Mouse (Mus musculus): Measurements from ENCODE around the gene Ascc1. TPM values are rescaled to one million over a fixed set of nuclear protein-coding genes. Genes with fewer than 3 reads are reported as not detected.

Gene Ascc1
- polyA plus RNA-seq, 1 experiment = 26.2 TPM

DNA sequence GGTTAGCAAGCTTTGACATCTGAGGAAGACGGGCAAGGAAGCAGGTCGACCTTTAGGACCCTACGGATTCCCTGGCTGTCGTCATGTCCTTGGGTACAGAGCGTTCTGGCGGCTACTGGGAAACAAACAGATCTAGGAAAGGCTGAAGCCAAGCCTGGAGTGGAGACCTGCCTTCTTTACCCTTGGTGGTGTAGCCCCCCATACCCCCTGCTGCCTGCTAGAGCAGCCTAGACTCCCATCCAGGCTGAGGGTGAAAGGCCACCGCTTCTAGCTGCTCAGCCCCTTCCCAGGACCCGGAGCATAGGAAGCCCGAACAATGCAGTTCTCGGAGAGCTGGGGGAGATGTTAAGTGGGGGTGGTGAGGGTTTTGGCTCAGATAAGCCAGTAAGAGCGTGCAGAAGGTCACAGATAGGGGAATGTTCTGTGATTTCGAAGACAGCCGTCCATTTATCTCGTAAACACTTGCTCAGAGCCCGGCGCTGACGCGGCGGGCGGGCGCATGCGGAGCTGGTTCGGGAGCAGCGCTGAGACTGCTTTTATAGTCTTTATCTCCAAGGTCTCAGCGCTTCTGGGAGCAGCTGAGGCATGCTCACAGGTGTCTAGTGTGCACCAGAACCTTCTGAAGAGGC lies 32.7 kb upstream of the Ascc1 start:
- H3K4me3 ChIP-seq (ENCODE audit: control insufficient read depth, insufficient read depth, low read length) = peak overlapping the region; percentile 59
- H3K36me3 ChIP-seq (ENCODE audit: control insufficient read depth, insufficient read depth, low read length) = no peaks in the 10 kb centered on the region
- WGBS = 1% methylated on average over 25 of the region's 25 CpGs
- H3K27me3 ChIP-seq (ENCODE audit: control insufficient read depth, insufficient read depth, low read length) = no peaks in the 10 kb centered on the region
- TF ChIP-seq POLR2A (IDR thresholded peaks at IDR 0.05; ENCODE audit: control insufficient read depth, extremely low read depth, insufficient read depth, low read length, poor library complexity) (peak; percentile 73; the same call in 1 of the 2 replicates), CTCF (IDR thresholded peaks at IDR 0.05; ENCODE audit: borderline replicate concordance, control insufficient read depth, extremely low read depth, insufficient read depth, low read length, poor library complexity) (no peak)
- H3K4me1 ChIP-seq (replicated peaks; ENCODE audit: control insufficient read depth, insufficient read depth, low read length) = peaks cover 58% of the 10 kb centered on the region
- DNase-seq = peak; percentile 68
- H3K27ac ChIP-seq (ENCODE audit: control insufficient read depth, insufficient read depth, low read length) = peak overlapping the region; percentile 94

DNA sequence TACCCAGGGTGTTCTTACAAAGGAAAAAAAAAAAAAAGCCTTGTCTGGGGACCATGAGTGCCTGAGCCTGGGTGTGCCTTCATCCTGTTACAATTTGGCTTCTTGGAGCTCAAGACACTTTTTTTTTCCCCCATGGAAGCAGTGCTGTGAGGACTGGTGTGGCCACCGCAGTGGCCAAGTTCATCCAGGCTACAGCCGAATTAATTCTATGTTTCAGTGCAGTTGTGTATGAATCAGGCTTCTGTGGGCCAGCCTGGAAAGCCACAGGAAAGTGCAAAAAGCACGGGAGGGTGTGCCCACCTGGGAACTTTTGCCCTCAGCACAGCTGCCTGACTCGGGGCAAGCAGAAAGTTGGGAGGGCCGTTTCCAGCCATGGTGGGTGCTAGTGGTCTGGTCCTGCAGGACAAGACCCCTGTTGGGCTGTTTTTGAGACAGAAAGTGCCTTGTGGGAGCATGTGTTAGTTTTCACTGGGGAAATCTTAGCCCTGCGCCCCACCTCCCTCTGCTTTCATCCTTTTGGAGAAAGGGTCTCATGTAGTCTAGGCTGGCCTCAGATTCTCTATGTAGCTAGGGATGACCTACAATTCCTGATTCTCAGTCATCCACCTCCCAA lies 32.0 kb upstream of the Ascc1 start:
- peak; percentile 52 for DNase-seq
- Histone ChIP-seq H3K27me3 (ENCODE audit: control insufficient read depth, insufficient read depth, low read length) (no peaks in the 10 kb centered on the region), H3K4me3 (ENCODE audit: control insufficient read depth, insufficient read depth, low read length) (0 out of 2 replicates have a peak overlapping the region, but pooled peaks have one; percentile 2), H3K27ac (ENCODE audit: control insufficient read depth, insufficient read depth, low read length) (peak overlapping the region; percentile 94), H3K4me1 (replicated peaks; ENCODE audit: control insufficient read depth, insufficient read depth, low read length) (peaks cover 57% of the 10 kb centered on the region), H3K36me3 (ENCODE audit: control insufficient read depth, insufficient read depth, low read length) (no peaks in the 10 kb centered on the region)
- TF ChIP-seq POLR2A (IDR thresholded peaks at IDR 0.05; ENCODE audit: control insufficient read depth, extremely low read depth, insufficient read depth, low read length, poor library complexity) (no peak), CTCF (IDR thresholded peaks at IDR 0.05; ENCODE audit: borderline replicate concordance, control insufficient read depth, extremely low read depth, insufficient read depth, low read length, poor library complexity) (no peak)
- WGBS = 12% methylated on average over 6 of the region's 6 CpGs

DNA sequence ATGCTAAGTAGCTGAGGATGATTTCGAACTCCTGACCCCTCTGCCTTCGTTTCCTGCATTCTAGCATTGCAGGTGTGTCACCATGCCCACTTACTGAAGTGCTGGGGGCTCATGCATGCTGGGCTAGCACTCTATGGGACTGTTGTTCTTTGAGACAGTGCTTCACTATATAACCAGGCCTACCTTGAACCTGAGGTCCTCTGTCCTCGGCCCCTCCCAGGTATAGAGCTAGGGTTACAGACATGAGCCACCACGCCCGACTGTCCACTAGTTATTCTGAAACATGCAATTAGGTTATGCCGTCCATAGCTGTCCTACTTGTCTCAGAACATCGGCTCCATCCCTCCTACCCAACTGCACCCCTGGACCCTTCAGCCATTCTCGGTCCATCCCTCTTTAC lies 30.8 kb upstream of the Ascc1 start:
- WGBS = 87% methylated on average over 8 of the region's 8 CpGs

DNA sequence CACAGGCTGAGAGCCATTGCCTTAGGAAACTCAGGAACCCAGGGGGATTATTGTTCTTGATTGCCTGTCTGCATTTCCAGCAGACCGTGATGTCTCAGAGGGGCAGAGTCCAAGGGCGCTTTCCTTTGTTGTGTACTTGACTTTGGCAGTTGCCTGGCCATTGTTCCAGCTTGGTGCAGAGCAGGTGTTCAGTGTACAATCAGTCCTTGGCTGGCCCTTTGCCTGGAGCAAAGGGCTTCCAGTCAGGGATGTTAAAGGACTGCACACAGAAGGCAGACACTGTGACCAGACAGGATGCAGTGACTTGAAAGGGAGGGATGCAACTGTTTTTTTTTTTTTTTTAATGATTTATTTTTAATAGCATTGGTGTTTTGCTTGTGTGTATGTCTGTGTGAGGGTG lies 30.1 kb upstream of the Ascc1 start:
- TF ChIP-seq CTCF (IDR thresholded peaks at IDR 0.05; ENCODE audit: borderline replicate concordance, control insufficient read depth, extremely low read depth, insufficient read depth, low read length, poor library complexity) (no peak), POLR2A (IDR thresholded peaks at IDR 0.05; ENCODE audit: control insufficient read depth, extremely low read depth, insufficient read depth, low read length, poor library complexity) (no peak)
- 88% methylated on average over 2 of the region's 2 CpGs for WGBS
- H3K27me3 ChIP-seq (ENCODE audit: control insufficient read depth, insufficient read depth, low read length) = no peaks in the 10 kb centered on the region
- H3K36me3 ChIP-seq (ENCODE audit: control insufficient read depth, insufficient read depth, low read length) = no peaks in the 10 kb centered on the region
- peaks cover 67% of the 10 kb centered on the region for H3K4me1 ChIP-seq (replicated peaks; ENCODE audit: control insufficient read depth, insufficient read depth, low read length)
- peak overlapping the region; percentile 27; the same call in 1 of the 2 replicates for H3K27ac ChIP-seq (ENCODE audit: control insufficient read depth, insufficient read depth, low read length)
- peak; percentile 20 for DNase-seq
- H3K4me3 ChIP-seq (ENCODE audit: control insufficient read depth, insufficient read depth, low read length) = no peak overlapping the region

More for the DNA sequence above, 30.8 kb upstream of the Ascc1 start:
- no peak overlapping the region; the same call in 1 of the 2 replicates for H3K27ac ChIP-seq (ENCODE audit: control insufficient read depth, insufficient read depth, low read length)
- TF ChIP-seq POLR2A (IDR thresholded peaks at IDR 0.05; ENCODE audit: control insufficient read depth, extremely low read depth, insufficient read depth, low read length, poor library complexity) = no peak
- peak; percentile 24 for DNase-seq
- H3K4me3 ChIP-seq (ENCODE audit: control insufficient read depth, insufficient read depth, low read length) = no peak overlapping the region
- no peaks in the 10 kb centered on the region for H3K27me3 ChIP-seq (ENCODE audit: control insufficient read depth, insufficient read depth, low read length)
- H3K36me3 ChIP-seq (ENCODE audit: control insufficient read depth, insufficient read depth, low read length) = no peaks in the 10 kb centered on the region
- peaks cover 62% of the 10 kb centered on the region for H3K4me1 ChIP-seq (replicated peaks; ENCODE audit: control insufficient read depth, insufficient read depth, low read length)

DNA sequence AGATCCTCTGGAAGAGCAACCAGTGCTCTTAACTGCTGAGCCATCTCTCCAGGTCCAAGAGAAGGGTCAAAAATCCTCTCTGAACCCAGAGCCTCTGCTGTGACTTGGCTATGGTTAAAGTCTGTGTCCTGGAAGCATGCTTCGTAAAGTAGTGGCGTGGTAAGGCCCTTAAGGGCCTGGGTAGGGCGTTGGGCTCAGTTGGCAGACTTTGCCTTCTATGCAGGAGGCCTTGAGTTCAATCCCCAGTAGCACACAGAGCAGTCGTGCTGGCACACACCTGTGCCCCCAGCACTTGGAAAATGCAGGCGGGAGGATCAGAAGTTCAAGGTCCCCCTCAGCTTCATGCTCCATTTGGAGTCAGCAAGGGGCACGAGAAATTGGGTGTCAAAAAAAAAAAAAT lies 29.6 kb upstream of the Ascc1 start:
- Histone ChIP-seq H3K4me3 (ENCODE audit: control insufficient read depth, insufficient read depth, low read length) (no peak overlapping the region), H3K27ac (ENCODE audit: control insufficient read depth, insufficient read depth, low read length) (peak overlapping the region; percentile 97), H3K4me1 (replicated peaks; ENCODE audit: control insufficient read depth, insufficient read depth, low read length) (peaks cover 71% of the 10 kb centered on the region), H3K27me3 (ENCODE audit: control insufficient read depth, insufficient read depth, low read length) (no peaks in the 10 kb centered on the region), H3K36me3 (ENCODE audit: control insufficient read depth, insufficient read depth, low read length) (no peaks in the 10 kb centered on the region)
- WGBS = 69% methylated on average over 6 of the region's 6 CpGs
- DNase-seq = peak; percentile 16
- TF ChIP-seq CTCF (IDR thresholded peaks at IDR 0.05; ENCODE audit: borderline replicate concordance, control insufficient read depth, extremely low read depth, insufficient read depth, low read length, poor library complexity) = no peak

DNA sequence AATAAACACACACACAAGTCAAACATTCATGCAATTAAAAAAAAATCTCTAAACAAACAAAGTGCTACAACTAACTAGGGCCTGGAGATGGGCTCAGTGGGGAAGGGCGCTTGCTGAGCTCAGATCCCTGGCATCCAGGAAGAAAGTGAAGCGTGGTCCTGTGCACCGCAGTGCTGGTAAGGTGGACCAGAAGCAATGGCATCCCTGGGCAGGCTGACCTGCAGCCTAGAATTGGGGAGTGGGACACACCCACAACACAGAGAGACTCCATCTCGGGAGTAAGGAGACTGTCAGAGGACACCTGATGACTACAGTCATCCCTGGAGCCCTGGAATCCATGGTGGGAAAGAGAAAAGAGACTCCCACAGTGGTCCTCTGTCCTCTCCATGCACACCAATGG lies 29.2 kb upstream of the Ascc1 start:
- H3K4me1 ChIP-seq (replicated peaks; ENCODE audit: control insufficient read depth, insufficient read depth, low read length) = peaks cover 75% of the 10 kb centered on the region
- TF ChIP-seq POLR2A (IDR thresholded peaks at IDR 0.05; ENCODE audit: control insufficient read depth, extremely low read depth, insufficient read depth, low read length, poor library complexity) = no peak
- H3K27me3 ChIP-seq (ENCODE audit: control insufficient read depth, insufficient read depth, low read length) = no peaks in the 10 kb centered on the region
- no peak for DNase-seq
- H3K36me3 ChIP-seq (ENCODE audit: control insufficient read depth, insufficient read depth, low read length) = no peaks in the 10 kb centered on the region
- no peak overlapping the region for H3K4me3 ChIP-seq (ENCODE audit: control insufficient read depth, insufficient read depth, low read length)
- 87% methylated on average over 4 of the region's 4 CpGs for WGBS
- peak overlapping the region; percentile 97 for H3K27ac ChIP-seq (ENCODE audit: control insufficient read depth, insufficient read depth, low read length)

Measured in thymus, adult 2 months (tissue).